Mouse (Mus musculus): ENCODE results near the gene Scrn1. TPM values are rescaled to one million over a fixed set of nuclear protein-coding genes. Genes with fewer than 3 reads are reported as not detected.

Scrn1 gene
- polyA plus RNA-seq, 1 experiment from 2014 or later, result 0.34 TPM

GRCm38 (mm10) chr6:54557671-54558070 is 8.6 kb downstream of the Scrn1 start:
- Histone ChIP-seq H3K4me2 (ENCODE audit: low read depth, low read length) (no peak overlapping the region), H3K27me3 (ENCODE audit: control insufficient read depth, insufficient read depth, low read depth, low read length) (no peaks in the 10 kb centered on the region), H3K36me3 (ENCODE audit: control insufficient read depth, insufficient read depth) (no peaks in the 10 kb centered on the region), H3K4me3 (ENCODE audit: low read depth, low read length) (no peak overlapping the region), H3K4me1 (ENCODE audit: control insufficient read depth, low read depth, low read length) (no peaks in the 10 kb centered on the region), H3K9ac (ENCODE audit: low read depth, low read length) (no peak overlapping the region), H3K27ac (ENCODE audit: low read length) (no peak overlapping the region), H3K9me3 (replicated peaks; ENCODE audit: control insufficient read depth, low read length) (no peaks in the 10 kb centered on the region)
- WGBS (ENCODE audit: insufficient replicate concordance), result 65% methylated on average over 7 of the region's 7 CpGs
- no peak for ATAC-seq (ENCODE audit: low read depth)

GRCm38 (mm10) chr6:54555816-54556215 is 10.5 kb downstream of the Scrn1 start:
- H3K9ac ChIP-seq (ENCODE audit: low read depth, low read length), result no peak overlapping the region
- H3K4me2 ChIP-seq (ENCODE audit: low read depth, low read length), result no peak overlapping the region
- no peaks in the 10 kb centered on the region for H3K27me3 ChIP-seq (ENCODE audit: control insufficient read depth, insufficient read depth, low read depth, low read length)
- no peaks in the 10 kb centered on the region for H3K36me3 ChIP-seq (ENCODE audit: control insufficient read depth, insufficient read depth)
- no peak overlapping the region for H3K27ac ChIP-seq (ENCODE audit: low read length)
- H3K9me3 ChIP-seq (replicated peaks; ENCODE audit: control insufficient read depth, low read length), result no peaks in the 10 kb centered on the region
- no peaks in the 10 kb centered on the region for H3K4me1 ChIP-seq (ENCODE audit: control insufficient read depth, low read depth, low read length)
- 43% methylated on average over 1 of the region's 1 CpGs for WGBS (ENCODE audit: insufficient replicate concordance)
- no peak for ATAC-seq (ENCODE audit: low read depth)
- no peak overlapping the region for H3K4me3 ChIP-seq (ENCODE audit: low read depth, low read length)

GRCm38 (mm10) chr6:54554341-54555110 is 11.8 kb downstream of the Scrn1 start:
- Histone ChIP-seq H3K36me3 (ENCODE audit: control insufficient read depth, insufficient read depth) (no peaks in the 10 kb centered on the region), H3K4me2 (ENCODE audit: low read depth, low read length) (no peak overlapping the region), H3K4me1 (ENCODE audit: control insufficient read depth, low read depth, low read length) (no peaks in the 10 kb centered on the region), H3K9ac (ENCODE audit: low read depth, low read length) (no peak overlapping the region), H3K9me3 (replicated peaks; ENCODE audit: control insufficient read depth, low read length) (no peaks in the 10 kb centered on the region), H3K27ac (ENCODE audit: low read length) (no peak overlapping the region), H3K27me3 (ENCODE audit: control insufficient read depth, insufficient read depth, low read depth, low read length) (no peaks in the 10 kb centered on the region), H3K4me3 (ENCODE audit: low read depth, low read length) (no peak overlapping the region)
- no peak for ATAC-seq (ENCODE audit: low read depth)
- WGBS (ENCODE audit: insufficient replicate concordance), result 55% methylated on average over 8 of the region's 8 CpGs

- Histone ChIP-seq H3K4me2 (ENCODE audit: low read depth, low read length) (no peak overlapping the region), H3K36me3 (ENCODE audit: control insufficient read depth, insufficient read depth) (no peaks in the 10 kb centered on the region), H3K9me3 (replicated peaks; ENCODE audit: control insufficient read depth, low read length) (no peaks in the 10 kb centered on the region), H3K4me1 (ENCODE audit: control insufficient read depth, low read depth, low read length) (no peaks in the 10 kb centered on the region), H3K4me3 (ENCODE audit: low read depth, low read length) (no peak overlapping the region), H3K27me3 (ENCODE audit: control insufficient read depth, insufficient read depth, low read depth, low read length) (no peaks in the 10 kb centered on the region), H3K9ac (ENCODE audit: low read depth, low read length) (no peak overlapping the region), H3K27ac (ENCODE audit: low read length) (no peak overlapping the region)
- ATAC-seq (ENCODE audit: low read depth), result no peak
- WGBS (ENCODE audit: insufficient replicate concordance), result 52% methylated on average over 2 of the region's 2 CpGs
Measured at GRCm38 (mm10) chr6:54553632-54554031, 12.7 kb downstream of the Scrn1 start.

- Histone ChIP-seq H3K9ac (ENCODE audit: low read depth, low read length) (no peak overlapping the region), H3K4me3 (ENCODE audit: low read depth, low read length) (no peak overlapping the region), H3K27ac (ENCODE audit: low read length) (no peak overlapping the region), H3K4me2 (ENCODE audit: low read depth, low read length) (no peak overlapping the region), H3K4me1 (ENCODE audit: control insufficient read depth, low read depth, low read length) (no peaks in the 10 kb centered on the region), H3K36me3 (ENCODE audit: control insufficient read depth, insufficient read depth) (no peaks in the 10 kb centered on the region), H3K9me3 (replicated peaks; ENCODE audit: control insufficient read depth, low read length) (no peaks in the 10 kb centered on the region), H3K27me3 (ENCODE audit: control insufficient read depth, insufficient read depth, low read depth, low read length) (no peaks in the 10 kb centered on the region)
- ATAC-seq (ENCODE audit: low read depth), result no peak
- WGBS (ENCODE audit: insufficient replicate concordance), result 56% methylated on average over 9 of the region's 9 CpGs
Measured at GRCm38 (mm10) chr6:54552721-54553413, 13.4 kb downstream of the Scrn1 start.

- Histone ChIP-seq H3K4me1 (ENCODE audit: control insufficient read depth, low read depth, low read length) (no peaks in the 10 kb centered on the region), H3K36me3 (ENCODE audit: control insufficient read depth, insufficient read depth) (no peaks in the 10 kb centered on the region), H3K27ac (ENCODE audit: low read length) (no peak overlapping the region), H3K4me2 (ENCODE audit: low read depth, low read length) (no peak overlapping the region), H3K4me3 (ENCODE audit: low read depth, low read length) (no peak overlapping the region), H3K9ac (ENCODE audit: low read depth, low read length) (no peak overlapping the region), H3K27me3 (ENCODE audit: control insufficient read depth, insufficient read depth, low read depth, low read length) (no peaks in the 10 kb centered on the region), H3K9me3 (replicated peaks; ENCODE audit: control insufficient read depth, low read length) (no peaks in the 10 kb centered on the region)
- no peak for ATAC-seq (ENCODE audit: low read depth)
- whole genome bisulfite sequencing (ENCODE audit: insufficient replicate concordance), result 65% methylated on average over 6 of the region's 7 CpGs
Measured at GRCm38 (mm10) chr6:54550801-54551323, 15.4 kb downstream of the Scrn1 start.

- Histone ChIP-seq H3K27me3 (ENCODE audit: control insufficient read depth, insufficient read depth, low read depth, low read length) (no peaks in the 10 kb centered on the region), H3K9me3 (replicated peaks; ENCODE audit: control insufficient read depth, low read length) (no peaks in the 10 kb centered on the region), H3K9ac (ENCODE audit: low read depth, low read length) (no peak overlapping the region), H3K4me1 (ENCODE audit: control insufficient read depth, low read depth, low read length) (no peaks in the 10 kb centered on the region), H3K27ac (ENCODE audit: low read length) (no peak overlapping the region), H3K4me2 (ENCODE audit: low read depth, low read length) (no peak overlapping the region), H3K36me3 (ENCODE audit: control insufficient read depth, insufficient read depth) (no peaks in the 10 kb centered on the region), H3K4me3 (ENCODE audit: low read depth, low read length) (no peak overlapping the region)
- WGBS (ENCODE audit: insufficient replicate concordance), result 51% methylated on average over 4 of the region's 4 CpGs
- ATAC-seq (ENCODE audit: low read depth), result no peak
Measured at GRCm38 (mm10) chr6:54549311-54549710, 17.0 kb downstream of the Scrn1 start.

- Histone ChIP-seq H3K4me3 (ENCODE audit: low read depth, low read length) (no peak overlapping the region), H3K27me3 (ENCODE audit: control insufficient read depth, insufficient read depth, low read depth, low read length) (no peaks in the 10 kb centered on the region), H3K27ac (ENCODE audit: low read length) (no peak overlapping the region), H3K4me2 (ENCODE audit: low read depth, low read length) (no peak overlapping the region), H3K4me1 (ENCODE audit: control insufficient read depth, low read depth, low read length) (no peaks in the 10 kb centered on the region), H3K36me3 (ENCODE audit: control insufficient read depth, insufficient read depth) (no peaks in the 10 kb centered on the region), H3K9me3 (replicated peaks; ENCODE audit: control insufficient read depth, low read length) (no peaks in the 10 kb centered on the region), H3K9ac (ENCODE audit: low read depth, low read length) (no peak overlapping the region)
- no peak; the same call in 1 of the 2 replicates for ATAC-seq (ENCODE audit: low read depth)
- WGBS (ENCODE audit: insufficient replicate concordance), result 62% methylated on average over 13 of the region's 13 CpGs
Measured at GRCm38 (mm10) chr6:54548314-54549019, 17.8 kb downstream of the Scrn1 start.
